Mouse (Mus musculus): Measurements from ENCODE around the gene Abhd17c.

DNA sequence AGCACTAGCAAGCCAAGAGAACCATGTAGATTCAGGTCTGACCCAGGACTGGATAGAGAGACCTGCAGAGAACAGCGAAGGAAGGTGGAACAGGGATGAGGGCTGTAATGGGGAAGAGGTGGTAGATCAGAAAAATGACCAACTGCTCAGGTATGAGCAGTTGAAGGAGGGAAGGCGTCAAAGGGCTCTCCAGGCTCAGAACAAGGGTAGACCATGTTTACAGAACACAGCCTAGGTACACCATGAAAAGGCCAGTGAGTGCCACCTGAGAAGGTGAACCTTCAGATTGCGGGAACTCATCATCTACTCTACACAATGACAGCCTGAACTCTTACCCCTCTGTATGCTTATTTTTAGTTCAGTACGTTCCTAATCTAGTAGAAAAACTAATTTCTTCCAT lies 9.5 kb downstream of the Abhd17c start:
- TF ChIP-seq CTCF (IDR thresholded peaks at IDR 0.05; ENCODE audit: control insufficient read depth, insufficient read depth, low read length) (no peak), POLR2A (IDR thresholded peaks at IDR 0.05; ENCODE audit: borderline replicate concordance, control insufficient read depth, low read depth, low read length) (no peak)

Data from bone marrow, adult 2 months (tissue).